In the genomic region with DNA sequence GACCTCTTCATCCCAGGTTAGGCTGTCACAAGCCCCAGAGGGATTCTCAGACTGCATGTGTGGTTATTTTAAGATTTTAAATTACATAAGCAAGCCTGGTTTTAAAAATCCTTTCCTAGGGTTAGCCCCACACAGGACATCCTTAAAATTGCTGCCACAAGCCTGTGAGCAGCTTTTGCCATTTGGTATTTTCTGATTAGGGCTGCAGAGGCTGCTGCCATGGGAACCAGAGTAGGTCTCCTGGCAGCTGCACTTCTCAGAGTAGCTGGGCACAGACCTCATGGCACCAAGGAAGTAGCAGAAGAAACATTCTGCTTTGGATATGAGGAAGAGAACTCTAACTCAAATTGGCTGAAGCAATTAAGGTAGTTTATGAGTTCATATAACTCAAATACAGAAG, we compare ENCODE assay signal across 17 mouse cellular contexts. TPM values are rescaled to one million over a fixed set of nuclear protein-coding genes. Genes with fewer than 3 reads are reported as not detected.
DNase-seq lines count a peak whose midpoint lies in the region; TF ChIP-seq lines count a peak whose summit lies in the region.
"Had no signal": no experiment of that assay in that cellular context is flagged by ENCODE, and none has a peak within 500 bp of the region (broad histone marks: within the 10 kb centered on the region; RNA-seq: fewer than 3 reads in every experiment).

No protein-coding gene starts in this region.

- DNase-seq in layer of hippocampus, adult 9-11 months: peak; percentile 8
- no peak for DNase-seq in layer of hippocampus, adult 9-10 months (ENCODE audit: low spot score)
- DNase-seq in retina, postnatal 1 day: peak; percentile 4
- DNase-seq in retina, embryonic 14.5 days (ENCODE audit: low spot score): no peak
- DNase-seq in brain, embryonic 14.5 days (ENCODE audit: low read depth): peak; percentile 19
- no peak for DNase-seq in T-cell, adult 2 months (ENCODE audit: low spot score)
- DNase-seq: adrenal gland, adult 8-10 months; adrenal gland, postnatal 25 days; cerebellum, adult 11 months; cerebellum, adult 18-20 months; cerebellum, adult 8-10 months; cerebellum, adult 9-11 months; cerebellum, postnatal 14 days; cerebellum, postnatal 36 days; embryo, embryonic 11 days had no signal

- TF ChIP-seq POLR2A in brain, embryonic 14.5 days (IDR thresholded peaks at IDR 0.05; ENCODE audit: borderline replicate concordance, extremely low read depth, insufficient read depth, insufficient read length, poor library complexity, severe bottlenecking): no peak

- no peak for TF ChIP-seq CTCF in brain, embryonic 14.5 days (IDR thresholded peaks at IDR 0.05; ENCODE audit: borderline replicate concordance, extremely low read depth, insufficient read depth, insufficient read length)

RNA-seq across cellular contexts. Expression of a gene that starts 21.0 kb away (rescaled TPM):
- 121 and 146 TPM in 2 replicates for polyA plus RNA-seq in brain, embryonic 14.5 days (2012; rRNA removed)
- polyA plus RNA-seq: C2C12; erythroblast, embryonic 14.5 days had no signal

Comparison
In these comparisons a context has a peak if more than half of its experiments do, and no peak if none do; other contexts are left out.
1. DNase-seq: peak in layer of hippocampus, adult 9-11 months (single experiment), retina, postnatal 1 day (single experiment) and brain, embryonic 14.5 days (single experiment); none in layer of hippocampus, adult 9-10 months (single experiment), retina, embryonic 14.5 days (single experiment) and T-cell, adult 2 months (single experiment).